Mouse (Mus musculus) urinary bladder, postnatal 10 days (tissue): ENCODE results near the gene Gm11549.

Experiments used
- DNase-seq: peaks from one replicate; pipeline ENCODE4 v3.0.0; 2022; ENCODE audit warnings: low spot score

Gene Gm11549

DNA sequence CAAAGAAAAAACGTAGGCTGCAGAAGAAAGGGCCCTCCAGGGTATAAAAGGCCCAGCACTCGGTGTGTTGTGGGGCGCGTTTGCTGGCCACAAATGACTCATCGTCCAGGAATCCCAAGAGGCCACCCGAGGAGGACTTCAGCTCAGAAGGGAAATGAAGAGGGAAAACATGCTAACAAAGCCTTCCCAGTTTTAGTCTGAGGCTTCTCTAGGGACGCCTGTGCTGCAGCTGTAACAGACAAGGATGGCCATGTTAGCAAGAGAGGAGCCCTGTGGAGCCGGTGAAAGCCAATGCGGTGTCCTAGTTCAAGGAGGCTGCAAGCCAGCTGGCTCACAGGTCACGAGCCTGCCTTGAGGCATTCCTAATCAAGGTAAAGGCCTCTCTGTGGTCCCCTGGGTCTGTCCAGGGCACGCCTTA lies 39.8 kb downstream of the Gm11549 start:
- no peak for DNase-seq

DNA sequence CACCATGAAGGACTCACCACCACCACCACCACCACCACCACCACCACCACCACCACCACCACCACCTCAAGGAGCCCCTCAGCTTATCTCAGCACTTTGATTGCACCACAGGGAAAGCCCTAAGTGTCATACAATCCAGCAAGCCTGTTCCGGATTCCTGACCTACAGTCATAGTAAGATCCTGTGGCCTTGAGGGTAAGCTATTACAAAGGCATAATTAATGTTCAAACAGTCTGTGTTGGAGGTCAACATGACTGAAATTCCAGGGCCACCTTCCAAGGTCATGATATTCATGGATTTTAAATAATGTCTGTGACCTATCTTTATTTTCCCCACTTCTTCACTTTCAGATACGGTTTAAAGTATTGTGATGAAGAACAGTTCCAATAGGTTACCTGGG lies 41.1 kb downstream of the Gm11549 start:
- DNase-seq = no peak

DNA sequence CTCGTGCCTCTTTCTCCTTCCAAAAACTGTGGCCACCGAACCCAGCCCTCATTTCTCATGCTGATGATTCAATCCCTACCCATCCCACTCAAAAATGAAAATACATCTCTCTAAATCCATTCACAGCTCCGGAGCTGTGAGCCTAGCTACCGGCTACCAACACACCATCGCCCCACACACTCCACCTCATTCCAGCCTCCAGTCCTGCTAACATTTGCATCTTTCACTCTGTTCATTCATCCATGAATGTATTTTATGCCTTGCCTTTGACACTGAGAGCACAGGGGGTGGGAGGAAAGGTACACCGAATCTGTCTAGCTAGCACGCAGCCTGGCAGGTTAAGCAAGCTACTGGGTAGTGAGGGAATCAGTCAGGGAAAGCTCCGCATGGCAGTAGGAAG lies 42.8 kb downstream of the Gm11549 start:
- DNase-seq = no peak

DNA sequence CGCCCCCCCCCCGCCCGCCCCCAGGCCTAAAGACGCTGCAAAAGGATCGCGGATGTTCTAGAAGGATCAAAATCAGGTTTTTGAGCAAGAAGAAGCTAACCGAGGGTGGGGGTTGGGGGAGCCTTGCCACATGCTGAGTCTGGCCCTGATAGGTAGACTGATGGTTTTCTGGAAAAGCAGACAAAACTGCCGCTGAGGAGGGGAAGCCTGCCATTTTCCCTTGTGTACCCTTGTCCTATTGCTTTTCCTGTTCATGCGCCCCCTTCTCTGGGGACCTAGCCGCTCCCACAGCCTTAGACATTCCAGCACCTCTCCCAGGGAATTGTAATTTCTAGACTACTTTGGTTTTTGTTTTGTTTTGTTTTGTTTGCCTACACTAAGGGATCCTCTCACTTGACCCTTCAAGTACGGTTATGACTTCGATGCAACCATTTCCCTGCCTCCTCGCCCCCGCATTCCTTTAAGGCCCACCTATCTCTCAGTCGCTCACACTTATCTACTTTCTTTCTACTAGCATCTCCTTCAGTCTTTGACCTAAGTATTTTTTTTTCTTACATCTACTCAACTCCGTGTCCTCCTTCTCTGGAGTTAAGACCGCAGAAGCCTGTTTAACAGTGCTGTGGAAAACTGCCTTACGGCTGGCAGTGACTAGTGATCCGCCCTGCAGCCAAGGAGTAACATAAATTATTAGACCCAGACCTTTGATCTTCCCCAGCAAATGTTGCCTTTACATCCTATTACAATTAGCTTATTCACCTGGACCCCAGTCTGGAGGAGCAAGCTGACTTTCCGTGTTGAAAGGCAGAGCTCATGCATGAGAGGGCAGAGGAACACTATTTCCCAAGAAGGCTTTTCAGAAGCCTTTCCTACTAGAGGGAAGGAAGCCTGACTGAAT lies 45.1 kb downstream of the Gm11549 start:
- no peak for DNase-seq

DNA sequence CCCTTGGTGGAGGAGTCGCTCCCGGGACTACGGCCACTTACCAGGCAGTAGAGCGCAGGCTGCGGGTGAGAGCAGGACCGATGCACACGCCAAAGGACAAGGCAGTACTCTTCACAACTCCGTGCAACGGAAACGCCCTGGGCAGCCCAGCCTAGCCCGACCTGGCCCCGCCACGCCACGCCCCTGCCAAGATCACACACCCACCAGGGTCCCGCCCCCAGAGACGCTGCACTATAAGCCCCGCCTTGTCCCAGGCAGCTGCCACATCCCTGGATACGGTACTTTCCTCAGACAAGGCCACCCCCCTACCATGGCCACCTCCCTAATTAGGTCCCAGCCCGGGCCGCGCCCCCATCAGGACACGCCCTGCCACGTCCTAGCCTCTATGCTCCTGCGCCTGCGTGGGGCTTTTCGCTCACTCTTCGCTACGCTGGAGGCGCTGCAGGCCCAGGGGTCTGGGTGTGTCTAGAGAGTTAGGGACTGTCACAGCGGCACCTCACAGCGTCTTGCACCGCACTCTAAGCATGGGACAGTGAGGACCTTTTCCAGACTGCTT lies 46.0 kb downstream of the Gm11549 start, which contains the start of the genes Anxa5 and 1810062G17Rik:
Anxa5 (minus strand) TSS at position 363 of the 556 bp plus-strand sequence.
1810062G17Rik (plus strand) TSS at position 406 of the 556 bp plus-strand sequence.
- DNase-seq = peak; percentile 92

- no peak for DNase-seq
Measured at GRCm38 (mm10) chr3:36474938-36475483, 46.6 kb downstream of the Gm11549 start.

GRCm38 (mm10) chr3:36474421-36474820 lies 47.2 kb downstream of the Gm11549 start:
- DNase-seq = no peak

- DNase-seq = no peak
Measured at GRCm38 (mm10) chr3:36473222-36473621, 48.4 kb downstream of the Gm11549 start.

DNA sequence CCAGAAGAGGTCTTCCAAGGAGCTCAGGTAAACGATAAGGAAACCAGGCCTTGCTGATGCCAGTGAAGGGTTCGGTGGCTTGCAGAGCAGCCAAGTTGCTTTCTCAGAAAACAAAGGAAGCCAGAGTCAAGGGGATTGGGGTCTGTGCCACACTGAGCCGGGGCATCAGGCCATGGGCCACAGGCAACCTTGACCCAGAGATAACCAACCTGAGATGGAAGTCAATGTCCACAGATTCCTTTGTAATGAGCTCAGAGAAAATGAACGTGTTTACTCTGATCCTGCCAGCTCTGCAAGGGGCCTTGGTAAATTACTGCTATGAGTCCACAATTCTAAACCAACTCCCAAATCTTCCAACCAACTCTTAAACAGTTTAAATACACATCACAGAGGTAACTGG lies 49.8 kb downstream of the Gm11549 start:
- no peak for DNase-seq

DNA sequence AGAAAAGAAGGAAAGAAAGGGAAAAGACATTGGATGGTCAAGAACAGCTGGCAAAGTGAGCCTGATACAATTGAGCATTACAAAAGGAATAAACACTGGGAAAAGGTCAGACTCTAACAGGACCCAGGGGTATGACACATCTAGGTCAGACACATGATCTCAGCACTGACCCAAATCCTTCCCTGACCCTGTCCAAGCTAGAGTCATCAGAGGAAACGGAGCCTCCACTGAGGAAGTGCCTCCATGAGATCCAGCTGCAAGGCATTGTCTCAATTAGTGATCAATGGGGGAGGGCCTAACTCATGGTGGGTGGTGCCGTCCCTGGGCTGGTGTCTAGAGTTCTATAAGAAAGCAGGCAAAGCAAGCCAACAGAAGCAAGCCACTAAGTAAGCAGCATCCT lies 52.7 kb downstream of the Gm11549 start:
- no peak for DNase-seq

GRCm38 (mm10) chr3:36467632-36468031 lies 54.0 kb downstream of the Gm11549 start:
- DNase-seq = no peak

DNA sequence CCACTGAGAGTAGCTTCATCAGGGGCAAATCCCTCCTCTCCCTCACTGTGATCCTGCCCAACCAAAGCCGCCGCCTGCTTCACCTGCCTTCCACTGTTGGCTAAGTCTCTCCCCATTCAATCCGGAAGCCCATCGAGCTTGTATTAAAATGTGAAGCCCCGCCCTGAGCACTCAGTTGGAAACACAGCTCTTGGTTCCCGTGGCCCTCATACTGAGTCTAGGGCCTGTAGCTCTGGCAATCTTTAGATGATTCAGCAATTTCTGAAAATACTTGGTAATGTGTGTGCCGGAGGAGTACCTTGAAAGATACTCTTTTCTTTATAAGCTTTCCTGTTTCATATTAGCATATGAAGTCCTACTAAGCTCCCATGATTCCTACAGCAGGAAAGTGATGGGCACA lies 56.1 kb downstream of the Gm11549 start:
- DNase-seq = no peak
